Mouse (Mus musculus) brain, embryonic 14.5 days (tissue): ENCODE data around the gene Usp30.

Experiments
- CTCF ChIP-seq: fragments of 200-500 bp; IDR thresholded peaks from 2 replicates; pipeline ENCODE4 v1.5.1; 2012; ENCODE audit warnings: inconsistent platforms, mild to moderate bottlenecking, moderate library complexity, borderline replicate concordance; ENCODE audit not compliant: insufficient read depth, insufficient read length; ENCODE audit errors: extremely low read depth
- POLR2A ChIP-seq: fragments of 200-500 bp; IDR thresholded peaks from 2 replicates; pipeline ENCODE4 v1.6.1; 2012; ENCODE audit warnings: mild to moderate bottlenecking, inconsistent platforms, borderline replicate concordance; ENCODE audit not compliant: poor library complexity, insufficient read depth, insufficient read length, severe bottlenecking; ENCODE audit errors: extremely low read depth

- TF ChIP-seq CTCF (no peak), POLR2A (no peak)
Measured at GRCm38 (mm10) chr5:114129550-114130210, 64.4 kb downstream of the Usp30 start.
